Mouse (Mus musculus): ENCODE measurements at regions not wholly inside any gene's neighbourhood (a gene's known extent, or its start where the extent isn't known, plus 50 kb on each side); places are given as distances from the start of the nearest gene placed in this dataset.

GRCm38 (mm10) chr10:83857794-83858442, 135.3 kb downstream of the 1500009L16Rik start:
- TF ChIP-seq POLR2A (IDR thresholded peaks at IDR 0.05; ENCODE audit: borderline replicate concordance, control insufficient read depth, low read depth, low read length) (no peak), CTCF (IDR thresholded peaks at IDR 0.05; ENCODE audit: control insufficient read depth, insufficient read depth, low read length) (no peak)
- Histone ChIP-seq H3K27ac (ENCODE audit: control insufficient read depth, insufficient read depth, low read depth, low read length, poor library complexity) (no peak overlapping the region), H3K4me1 (ENCODE audit: control insufficient read depth, insufficient read depth, low read length) (peaks cover 2% of the 10 kb centered on the region; the same call in 1 of the 2 replicates), H3K4me3 (replicated peaks; ENCODE audit: control insufficient read depth, low read depth, low read length) (no peak overlapping the region)
- 22% methylated on average over 14 of the region's 14 CpGs for WGBS

- 34% methylated on average over 6 of the region's 6 CpGs for WGBS
- Histone ChIP-seq H3K27ac (ENCODE audit: control insufficient read depth, insufficient read depth, low read depth, low read length, poor library complexity) (no peak overlapping the region), H3K4me1 (ENCODE audit: control insufficient read depth, insufficient read depth, low read length) (peaks cover 2% of the 10 kb centered on the region; the same call in 1 of the 2 replicates), H3K4me3 (replicated peaks; ENCODE audit: control insufficient read depth, low read depth, low read length) (no peak overlapping the region)
- no peak for TF ChIP-seq CTCF (IDR thresholded peaks at IDR 0.05; ENCODE audit: control insufficient read depth, insufficient read depth, low read length)
Observed at GRCm38 (mm10) chr10:83858689-83859088, 136.0 kb downstream of the 1500009L16Rik start.

GRCm38 (mm10) chr10:83859633-83860032, 137.0 kb downstream of the 1500009L16Rik start:
- peaks cover 2% of the 10 kb centered on the region; the same call in 1 of the 2 replicates for H3K4me1 ChIP-seq (ENCODE audit: control insufficient read depth, insufficient read depth, low read length)
- H3K4me3 ChIP-seq (replicated peaks; ENCODE audit: control insufficient read depth, low read depth, low read length): no peak overlapping the region
- H3K27ac ChIP-seq (ENCODE audit: control insufficient read depth, insufficient read depth, low read depth, low read length, poor library complexity): no peak overlapping the region
- TF ChIP-seq POLR2A (IDR thresholded peaks at IDR 0.05; ENCODE audit: borderline replicate concordance, control insufficient read depth, low read depth, low read length) (no peak), CTCF (IDR thresholded peaks at IDR 0.05; ENCODE audit: control insufficient read depth, insufficient read depth, low read length) (no peak)
- 57% methylated on average over 4 of the region's 4 CpGs for WGBS

GRCm38 (mm10) chr10:83861574-83862190, 139.0 kb downstream of the 1500009L16Rik start:
- Histone ChIP-seq H3K4me1 (ENCODE audit: control insufficient read depth, insufficient read depth, low read length) (peaks cover 2% of the 10 kb centered on the region; the same call in 1 of the 2 replicates), H3K27ac (ENCODE audit: control insufficient read depth, insufficient read depth, low read depth, low read length, poor library complexity) (no peak overlapping the region), H3K4me3 (replicated peaks; ENCODE audit: control insufficient read depth, low read depth, low read length) (no peak overlapping the region)
- 75% methylated on average over 5 of the region's 5 CpGs for WGBS
- TF ChIP-seq CTCF (IDR thresholded peaks at IDR 0.05; ENCODE audit: control insufficient read depth, insufficient read depth, low read length) (no peak), POLR2A (IDR thresholded peaks at IDR 0.05; ENCODE audit: borderline replicate concordance, control insufficient read depth, low read depth, low read length) (no peak)

GRCm38 (mm10) chr10:83864591-83864990, 141.9 kb downstream of the 1500009L16Rik start:
- WGBS: 71% methylated on average over 8 of the region's 8 CpGs
- Histone ChIP-seq H3K4me3 (replicated peaks; ENCODE audit: control insufficient read depth, low read depth, low read length) (no peak overlapping the region), H3K27ac (ENCODE audit: control insufficient read depth, insufficient read depth, low read depth, low read length, poor library complexity) (no peak overlapping the region)

GRCm38 (mm10) chr10:83865929-83866328, 143.3 kb downstream of the 1500009L16Rik start:
- TF ChIP-seq POLR2A (IDR thresholded peaks at IDR 0.05; ENCODE audit: borderline replicate concordance, control insufficient read depth, low read depth, low read length) (no peak), CTCF (IDR thresholded peaks at IDR 0.05; ENCODE audit: control insufficient read depth, insufficient read depth, low read length) (no peak)
- Histone ChIP-seq H3K4me3 (replicated peaks; ENCODE audit: control insufficient read depth, low read depth, low read length) (no peak overlapping the region), H3K27ac (ENCODE audit: control insufficient read depth, insufficient read depth, low read depth, low read length, poor library complexity) (no peak overlapping the region), H3K4me1 (ENCODE audit: control insufficient read depth, insufficient read depth, low read length) (no peaks in the 10 kb centered on the region)
- WGBS: 47% methylated on average over 5 of the region's 5 CpGs

More at GRCm38 (mm10) chr10:83864591-83864990, 141.9 kb downstream of the 1500009L16Rik start:
- TF ChIP-seq CTCF (IDR thresholded peaks at IDR 0.05; ENCODE audit: control insufficient read depth, insufficient read depth, low read length) (no peak), POLR2A (IDR thresholded peaks at IDR 0.05; ENCODE audit: borderline replicate concordance, control insufficient read depth, low read depth, low read length) (no peak)
- H3K4me1 ChIP-seq (ENCODE audit: control insufficient read depth, insufficient read depth, low read length): no peaks in the 10 kb centered on the region

GRCm38 (mm10) chr10:83871736-83872400, 149.2 kb downstream of the 1500009L16Rik start:
- Histone ChIP-seq H3K27ac (ENCODE audit: control insufficient read depth, insufficient read depth, low read depth, low read length, poor library complexity) (no peak overlapping the region), H3K4me1 (ENCODE audit: control insufficient read depth, insufficient read depth, low read length) (no peaks in the 10 kb centered on the region; the same call in 1 of the 2 replicates), H3K4me3 (replicated peaks; ENCODE audit: control insufficient read depth, low read depth, low read length) (no peak overlapping the region)
- 46% methylated on average over 4 of the region's 4 CpGs for WGBS
- TF ChIP-seq CTCF (IDR thresholded peaks at IDR 0.05; ENCODE audit: control insufficient read depth, insufficient read depth, low read length) (no peak), POLR2A (IDR thresholded peaks at IDR 0.05; ENCODE audit: borderline replicate concordance, control insufficient read depth, low read depth, low read length) (no peak)

- Histone ChIP-seq H3K4me1 (ENCODE audit: control insufficient read depth, insufficient read depth, low read length) (no peaks in the 10 kb centered on the region), H3K4me3 (replicated peaks; ENCODE audit: control insufficient read depth, low read depth, low read length) (no peak overlapping the region), H3K27ac (ENCODE audit: control insufficient read depth, insufficient read depth, low read depth, low read length, poor library complexity) (no peak overlapping the region)
- TF ChIP-seq CTCF (IDR thresholded peaks at IDR 0.05; ENCODE audit: control insufficient read depth, insufficient read depth, low read length) (no peak), POLR2A (IDR thresholded peaks at IDR 0.05; ENCODE audit: borderline replicate concordance, control insufficient read depth, low read depth, low read length) (no peak)
- 76% methylated on average over 2 of the region's 2 CpGs for WGBS
Observed at GRCm38 (mm10) chr10:83878745-83879144, 156.1 kb downstream of the 1500009L16Rik start.

All from bone marrow, adult 2 months (tissue).